Mouse (Mus musculus) layer of hippocampus, postnatal 36 days (tissue): Measurements from ENCODE around the gene Helz. TPM values are rescaled to one million over a fixed set of nuclear protein-coding genes. Genes with fewer than 3 reads are reported as not detected.
"Not testable (repeated sequence)": the region's sequence is repeated elsewhere in the genome, so short reads cannot be mapped to it uniquely, and the experiment has no call there.

Experiments
- DNase-seq, 2 experiments: peaks; one replicate each; pipeline ENCODE4 v3.0.0; 2022
- total RNA-seq, 2 experiments: library from RNA; stranded (reverse); gene quantifications; 2 replicates each; pipeline ENCODE4 v1.2.3; 2021

Gene Helz
- total RNA-seq, 2 experiments from 2014 or later = 41.4 to 52.6 TPM

GRCm38 (mm10) chr11:107548204-107548975 is 660 bp downstream of the Helz start:
- DNase-seq = no peak

GRCm38 (mm10) chr11:107559874-107560273 is 12.1 kb downstream of the Helz start:
- no peak for DNase-seq

- no peak for DNase-seq
These were observed 19.7 kb downstream of the Helz start for GRCm38 (mm10) chr11:107567431-107567830.

- no peak for DNase-seq
These were observed 20.8 kb downstream of the Helz start for GRCm38 (mm10) chr11:107568466-107568995.

- DNase-seq = not testable (repeated sequence)
These were observed 23.2 kb downstream of the Helz start for GRCm38 (mm10) chr11:107570891-107571290.

- no peak for DNase-seq
These were observed 23.6 kb downstream of the Helz start for GRCm38 (mm10) chr11:107571318-107571717.

GRCm38 (mm10) chr11:107572551-107572950 is 24.8 kb downstream of the Helz start:
- DNase-seq = no peak

GRCm38 (mm10) chr11:107573061-107573692 is 25.4 kb downstream of the Helz start:
- no peak for DNase-seq

GRCm38 (mm10) chr11:107573847-107574246 is 26.1 kb downstream of the Helz start:
- no peak for DNase-seq

GRCm38 (mm10) chr11:107574811-107575705 is 27.3 kb downstream of the Helz start:
- no peak for DNase-seq

- no peak for DNase-seq
These were observed 28.5 kb downstream of the Helz start for GRCm38 (mm10) chr11:107576186-107576585.

- DNase-seq = no peak
These were observed 29.7 kb downstream of the Helz start for GRCm38 (mm10) chr11:107577400-107577799.

GRCm38 (mm10) chr11:107578226-107578625 is 30.5 kb downstream of the Helz start:
- DNase-seq = no peak

- DNase-seq = no peak
These were observed 33.1 kb downstream of the Helz start for GRCm38 (mm10) chr11:107580786-107581185.

- no peak for DNase-seq
These were observed 37.1 kb downstream of the Helz start for GRCm38 (mm10) chr11:107584660-107585451.

- DNase-seq = not testable (repeated sequence)
These were observed 38.4 kb downstream of the Helz start for GRCm38 (mm10) chr11:107586129-107586528.

- DNase-seq = no peak
These were observed 39.4 kb downstream of the Helz start for GRCm38 (mm10) chr11:107587141-107587540.

- no peak for DNase-seq
These were observed 44.8 kb downstream of the Helz start for GRCm38 (mm10) chr11:107592575-107592974.

- no peak for DNase-seq
These were observed 49.7 kb downstream of the Helz start for GRCm38 (mm10) chr11:107597381-107597780.

- DNase-seq = no peak
These were observed 58.0 kb downstream of the Helz start for GRCm38 (mm10) chr11:107605694-107606093.

GRCm38 (mm10) chr11:107613906-107614305 is 66.2 kb downstream of the Helz start:
- no peak for DNase-seq

- no peak for DNase-seq
These were observed 68.0 kb downstream of the Helz start for GRCm38 (mm10) chr11:107615696-107616095.
